Mouse (Mus musculus): ENCODE results near the gene Zbed4. TPM values are rescaled to one million over a fixed set of nuclear protein-coding genes. Genes with fewer than 3 reads are reported as not detected.

The Zbed4 gene
- polyA plus RNA-seq, 1 experiment: 16.8 TPM

GRCm38 (mm10) chr15:88830696-88831095 lies 79.2 kb downstream of the Zbed4 start:
- no peak for TF ChIP-seq POLR2A (IDR thresholded peaks at IDR 0.05; ENCODE audit: control insufficient read depth, low read depth, low read length)
- TF ChIP-seq CTCF (IDR thresholded peaks at IDR 0.05; ENCODE audit: control insufficient read depth, insufficient read depth, insufficient replicate concordance, low read depth, low read length): no peak

DNA sequence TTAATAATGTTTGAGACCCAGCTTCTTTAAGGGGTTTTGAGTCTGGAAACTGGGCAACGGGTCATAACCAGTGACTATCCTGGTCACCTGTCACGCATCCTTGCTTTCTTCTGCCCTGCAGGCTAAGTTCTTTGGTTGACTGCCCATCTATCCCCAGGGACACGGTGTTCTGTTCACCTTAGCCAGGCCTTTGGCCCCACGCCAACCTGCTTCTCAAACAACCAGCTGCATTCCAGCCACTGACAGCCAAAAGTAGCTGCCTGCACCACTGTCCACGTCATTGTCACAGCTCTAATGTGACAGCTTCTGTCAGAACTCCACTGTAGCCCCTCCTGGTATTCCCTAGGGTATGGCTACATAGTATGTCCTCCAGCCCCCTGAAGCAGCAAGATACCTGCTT lies 80.0 kb downstream of the Zbed4 start:
- Histone ChIP-seq H3K4me1 (ENCODE audit: control insufficient read depth, insufficient read depth, low read length) (no peaks in the 10 kb centered on the region), H3K27ac (ENCODE audit: control insufficient read depth, insufficient read depth, low read depth, low read length) (no peak overlapping the region), H3K27me3 (ENCODE audit: control insufficient read depth, insufficient read depth, low read length) (no peaks in the 10 kb centered on the region), H3K36me3 (ENCODE audit: control insufficient read depth, insufficient read depth, low read length) (no peaks in the 10 kb centered on the region), H3K4me3 (ENCODE audit: control insufficient read depth, low read depth, low read length) (no peak overlapping the region)
- TF ChIP-seq CTCF (IDR thresholded peaks at IDR 0.05; ENCODE audit: control insufficient read depth, insufficient read depth, insufficient replicate concordance, low read depth, low read length) (no peak), POLR2A (IDR thresholded peaks at IDR 0.05; ENCODE audit: control insufficient read depth, low read depth, low read length) (no peak)

More at GRCm38 (mm10) chr15:88830696-88831095, 79.2 kb downstream of the Zbed4 start:
- no peaks in the 10 kb centered on the region for H3K27me3 ChIP-seq (ENCODE audit: control insufficient read depth, insufficient read depth, low read length)
- H3K4me3 ChIP-seq (ENCODE audit: control insufficient read depth, low read depth, low read length): no peak overlapping the region
- H3K36me3 ChIP-seq (ENCODE audit: control insufficient read depth, insufficient read depth, low read length): no peaks in the 10 kb centered on the region
- no peak overlapping the region for H3K27ac ChIP-seq (ENCODE audit: control insufficient read depth, insufficient read depth, low read depth, low read length)
- H3K4me1 ChIP-seq (ENCODE audit: control insufficient read depth, insufficient read depth, low read length): no peaks in the 10 kb centered on the region

- no peak overlapping the region for H3K27ac ChIP-seq (ENCODE audit: control insufficient read depth, insufficient read depth, low read depth, low read length)
- peaks cover 4% of the 10 kb centered on the region for H3K4me1 ChIP-seq (ENCODE audit: control insufficient read depth, insufficient read depth, low read length)
- H3K27me3 ChIP-seq (ENCODE audit: control insufficient read depth, insufficient read depth, low read length): no peaks in the 10 kb centered on the region
- no peak overlapping the region for H3K4me3 ChIP-seq (ENCODE audit: control insufficient read depth, low read depth, low read length)
- H3K36me3 ChIP-seq (ENCODE audit: control insufficient read depth, insufficient read depth, low read length): no peaks in the 10 kb centered on the region
- no peak for TF ChIP-seq CTCF (IDR thresholded peaks at IDR 0.05; ENCODE audit: control insufficient read depth, insufficient read depth, insufficient replicate concordance, low read depth, low read length)
- TF ChIP-seq POLR2A (IDR thresholded peaks at IDR 0.05; ENCODE audit: control insufficient read depth, low read depth, low read length): no peak
These were observed 81.1 kb downstream of the Zbed4 start for GRCm38 (mm10) chr15:88832536-88832935.

Other genes starting within 250 kb of the Zbed4 start
- gene Zdhhc25, start 151.4 kb upstream of the Zbed4 start, polyA plus RNA-seq (2012; rRNA removed): 235 and 241 TPM in 2 replicates
- gene Brd1, start 17.4 kb upstream of the Zbed4 start, polyA plus RNA-seq (2012; rRNA removed): 13.6 and 14.4 TPM in 2 replicates
- 24.6 and 32.8 TPM in 2 replicates for gene Alg12, start 67.7 kb downstream of the Zbed4 start, polyA plus RNA-seq (2012; rRNA removed)
- 347 and 372 TPM in 2 replicates for gene Creld2, start 68.0 kb downstream of the Zbed4 start, polyA plus RNA-seq (2012; rRNA removed)
- gene Pim3, start 110.5 kb downstream of the Zbed4 start, polyA plus RNA-seq (2012; rRNA removed): 10.8 and 13.2 TPM in 2 replicates
- gene Ttll8, start 202.8 kb downstream of the Zbed4 start, polyA plus RNA-seq (2012; rRNA removed): 171 and 179 TPM in 2 replicates
- gene Mlc1, start 227.3 kb downstream of the Zbed4 start, polyA plus RNA-seq (2012; rRNA removed): 51.1 and 56.3 TPM in 2 replicates
- gene Mov10l1, start 231.2 kb downstream of the Zbed4 start, polyA plus RNA-seq (2012; rRNA removed): 56.1 and 58.4 TPM in 2 replicates

All from testis, adult 2 months (tissue).